Mouse (Mus musculus) stomach, postnatal 0 days (tissue): ENCODE measurements around the gene Gm9046. TPM values are rescaled to one million over a fixed set of nuclear protein-coding genes. Genes with fewer than 3 reads are reported as not detected.
"Not testable (repeated sequence)": the region's sequence is repeated elsewhere in the genome, so short reads cannot be mapped to it uniquely, and the experiment has no call there.

ENCODE experiments used
- ATAC-seq: fragments of 200-750 bp; cut with Nextera tagmentation; 2 replicates; pipeline ENCODE4 v1.8.0; 2017; ENCODE audit not compliant: low FRiP score, low TSS enrichment
- DNase-seq: peaks from one replicate; pipeline ENCODE4 v3.0.0-alpha.2; 2016; ENCODE audit warnings: low spot score
- H3K27ac ChIP-seq: fragments of 300-500 bp; sonication (generic); replicated peaks from 2 replicates; pipeline ENCODE4 v1.5.1; 2014; ENCODE audit warnings: mild to moderate bottlenecking, control low read depth
- H3K27me3 ChIP-seq: fragments of 300-500 bp; sonication (generic); 2 replicates; pipeline ENCODE4 v1.6.1; 2014; ENCODE audit warnings: low read length; ENCODE audit not compliant: control insufficient read depth, insufficient read depth
- H3K36me3 ChIP-seq: fragments of 300-500 bp; sonication (generic); 2 replicates; pipeline ENCODE4 v1.6.1; 2014; ENCODE audit warnings: low read length, mixed read lengths; ENCODE audit not compliant: control insufficient read depth, insufficient read depth
- H3K4me1 ChIP-seq: fragments of 300-500 bp; sonication (generic); replicated peaks from 2 replicates; pipeline ENCODE4 v1.6.1; 2014; ENCODE audit warnings: antibody characterized with exemption; ENCODE audit not compliant: control insufficient read depth, insufficient read depth
- H3K4me2 ChIP-seq: fragments of 300-500 bp; sonication (generic); replicated peaks from 2 replicates; pipeline ENCODE4 v1.6.1; 2014; ENCODE audit warnings: low read depth, mild to moderate bottlenecking, control low read depth, moderate library complexity
- H3K4me3 ChIP-seq: fragments of 300-500 bp; sonication (generic); 2 replicates; pipeline ENCODE4 v1.5.1; 2014; ENCODE audit warnings: low read depth, low read length, control low read depth
- H3K9ac ChIP-seq: fragments of 300-500 bp; sonication (generic); 2 replicates; pipeline ENCODE4 v1.6.1; 2014; ENCODE audit warnings: mild to moderate bottlenecking, low read length, control low read depth, mixed read lengths
- H3K9me3 ChIP-seq: fragments of 300-500 bp; sonication (generic); 2 replicates; pipeline ENCODE4 v1.6.1; 2016; ENCODE audit warnings: low read length; ENCODE audit not compliant: control insufficient read depth
- CTCF ChIP-seq: IDR thresholded peaks from 2 replicates; pipeline ENCODE4 v1.5.1; 2016; ENCODE audit warnings: antibody characterized with exemption, low read depth, mild to moderate bottlenecking, moderate library complexity
- EP300 ChIP-seq: optimal IDR thresholded peaks from 2 replicates; pipeline ENCODE3; 2016; ENCODE audit warnings: antibody characterized with exemption
- WGBS: fragments of 180-500 bp; shearing (Covaris S2); extraction: QIAGEN DNeasy Blood & Tissue Kit; methylation state at CpG from one replicate; pipeline ENCODE4 v1.1.7; 2014; 5-methylcytosine and 5-hydroxymethylcytosine counted together
- polyA plus RNA-seq: library from polyadenylated mRNA; unstranded; fragments of >200 nt; fragmentation: Nextera tagmentation; extraction: Ambion mirVana; gene quantifications from 2 replicates; pipeline ENCODE4 v1.2.1, GENCODE M21; 2015

Gm9046 gene
- polyA plus RNA-seq, 1 experiment from 2014 or later: not detected

DNA sequence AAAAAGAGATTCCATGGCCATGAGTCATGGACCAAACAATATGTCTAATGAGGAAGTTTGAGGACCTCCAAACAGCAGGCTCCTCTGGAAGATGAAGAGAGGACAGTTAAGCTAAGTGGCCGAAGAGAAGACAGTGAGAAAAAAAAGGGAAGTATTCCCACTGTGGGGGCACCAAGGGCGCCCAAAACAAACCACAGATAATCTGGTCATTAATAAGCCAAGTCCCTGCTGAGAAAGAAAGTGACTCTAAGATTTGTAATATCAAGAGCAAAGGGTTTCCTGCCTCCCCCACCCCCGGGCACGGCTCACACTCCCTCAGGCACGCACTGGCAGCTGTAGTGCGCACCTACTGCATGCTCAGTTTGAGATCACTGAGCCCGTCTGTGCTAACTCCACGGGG lies 24.0 kb downstream of the Gm9046 start:
- H3K4me1 ChIP-seq: no peaks in the 10 kb centered on the region
- H3K27me3 ChIP-seq: no peaks in the 10 kb centered on the region
- DNase-seq (no peak), ATAC-seq (no peak)
- H3K27ac ChIP-seq: no peak overlapping the region
- no peaks in the 10 kb centered on the region for H3K9me3 ChIP-seq
- no peak for TF ChIP-seq CTCF
- no peak for TF ChIP-seq EP300
- no peaks in the 10 kb centered on the region for H3K36me3 ChIP-seq
- 77% methylated on average over 8 of the region's 8 CpGs for WGBS
- H3K4me3 ChIP-seq: no peak overlapping the region
- no peak overlapping the region for H3K9ac ChIP-seq
- H3K4me2 ChIP-seq: no peak overlapping the region

GRCm38 (mm10) chr10:118302133-118302532 lies 40.9 kb downstream of the Gm9046 start:
- not testable (repeated sequence) for H3K9ac ChIP-seq, H3K27ac ChIP-seq, H3K4me3 ChIP-seq, H3K36me3 ChIP-seq, DNase-seq, H3K4me1 ChIP-seq, ATAC-seq, H3K27me3 ChIP-seq, H3K9me3 ChIP-seq, H3K4me2 ChIP-seq
- WGBS: 45% methylated on average over 2 of the region's 2 CpGs

DNA sequence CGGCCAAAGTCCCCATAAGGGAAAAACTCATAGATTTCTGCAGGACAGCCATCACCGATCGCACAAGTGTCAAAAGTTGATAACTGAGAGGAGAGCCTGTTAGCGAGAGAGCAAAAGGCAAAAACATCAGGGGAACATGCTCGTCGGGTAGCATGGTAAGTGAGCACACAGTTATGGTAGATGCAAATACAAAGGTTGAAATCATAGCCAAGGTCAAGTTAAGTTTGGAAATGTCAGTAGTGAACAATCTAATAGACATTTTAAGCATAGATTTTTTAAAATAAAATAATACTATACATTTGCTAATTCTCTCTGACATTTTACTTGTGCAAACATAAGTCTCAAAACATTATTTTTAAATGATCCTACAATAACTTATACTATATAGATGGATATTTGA lies 48.1 kb downstream of the Gm9046 start, which contains the start of gene Iltifb:
TSS of gene Iltifb (minus strand) at position 101 of the 400 bp plus-strand sequence.
- 93% methylated on average over 6 of the region's 6 CpGs for WGBS
- Histone ChIP-seq H3K36me3 (no peaks in the 10 kb centered on the region), H3K4me3 (no peak within 1 kb of the TSS), H3K9ac (no peak within 1 kb of the TSS), H3K4me2 (no peak within 1 kb of the TSS), H3K27me3 (no peaks in the 10 kb centered on the region), H3K4me1 (no peaks in the 10 kb centered on the region), H3K27ac (no peak within 1 kb of the TSS), H3K9me3 (no peaks in the 10 kb centered on the region)
- ATAC-seq (no peak), DNase-seq (no peak)
- TF ChIP-seq EP300: no peak

Other genes starting within 250 kb of the Gm9046 start
- 4.5 and 5.3 TPM in 2 replicates for gene Mdm1, start 201.4 kb downstream of the Gm9046 start, polyA plus RNA-seq
- gene Il22, start 138.3 kb downstream of the Gm9046 start, polyA plus RNA-seq: not detected in 2 replicates
- not detected in 2 replicates for gene Gm32717, start 102.5 kb downstream of the Gm9046 start, polyA plus RNA-seq
- gene Gm32802, start 84.6 kb downstream of the Gm9046 start, polyA plus RNA-seq: not detected in 2 replicates
- not detected in 2 replicates for gene Iltifb, start 48.2 kb downstream of the Gm9046 start, polyA plus RNA-seq
- 0.05 TPM in 1 of 2 replicates, not detected in the other for gene Gm9040, start 16.3 kb downstream of the Gm9046 start, polyA plus RNA-seq
- 0.05 TPM in 1 of 2 replicates, not detected in the other for gene Gm9044, start 10.8 kb downstream of the Gm9046 start, polyA plus RNA-seq
- gene Gm9045, start 5.4 kb downstream of the Gm9046 start, polyA plus RNA-seq: 0.08 and 0.10 TPM in 2 replicates
- not detected in 2 replicates for gene Gm9048, start 5.4 kb upstream of the Gm9046 start, polyA plus RNA-seq
- gene Gm9049, start 10.8 kb upstream of the Gm9046 start, polyA plus RNA-seq: 0.08 and 0.10 TPM in 2 replicates
- gene Ifng, start 97.8 kb upstream of the Gm9046 start, polyA plus RNA-seq: not detected in 2 replicates